Mouse (Mus musculus) ovary, postnatal 10 days (tissue): ENCODE results near the gene Gm14406.
"Not testable (repeated sequence)": the region's sequence is repeated elsewhere in the genome, so short reads cannot be mapped to it uniquely, and the experiment has no call there.

Experiments
- DNase-seq: peaks from one replicate; pipeline ENCODE4 v3.0.0; 2022; ENCODE audit warnings: low spot score

The Gm14406 gene

DNA sequence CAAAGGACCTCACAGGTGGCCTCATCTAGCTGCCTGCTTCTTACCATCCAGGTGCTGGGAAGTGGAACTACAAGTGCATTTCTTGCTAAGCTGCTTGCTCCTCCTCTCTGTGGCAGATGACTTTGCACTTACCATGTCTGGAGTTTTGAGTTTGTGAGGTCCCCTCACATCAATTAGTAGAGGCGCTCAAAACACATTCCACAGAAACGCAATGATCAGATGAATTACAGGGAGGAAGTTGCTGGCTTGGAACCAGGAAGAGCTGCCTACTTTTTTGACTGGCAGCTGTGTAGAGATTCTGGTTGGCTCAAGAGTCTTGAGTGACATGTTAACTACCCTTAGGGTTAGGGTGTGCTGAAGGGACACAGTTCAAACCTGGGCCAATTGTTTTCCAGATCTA lies at the start of gene Gm14406:
TSS of gene Gm14406 (minus strand) at position 213 of the 400 bp plus-strand sequence.
- DNase-seq, result not testable (repeated sequence)

GRCm38 (mm10) chr2:177575141-177575540 lies 2.9 kb downstream of the Gm14406 start:
- not testable (repeated sequence) for DNase-seq

- not testable (repeated sequence) for DNase-seq
Observed at GRCm38 (mm10) chr2:177559365-177559764, 18.6 kb downstream of the Gm14406 start.

DNA sequence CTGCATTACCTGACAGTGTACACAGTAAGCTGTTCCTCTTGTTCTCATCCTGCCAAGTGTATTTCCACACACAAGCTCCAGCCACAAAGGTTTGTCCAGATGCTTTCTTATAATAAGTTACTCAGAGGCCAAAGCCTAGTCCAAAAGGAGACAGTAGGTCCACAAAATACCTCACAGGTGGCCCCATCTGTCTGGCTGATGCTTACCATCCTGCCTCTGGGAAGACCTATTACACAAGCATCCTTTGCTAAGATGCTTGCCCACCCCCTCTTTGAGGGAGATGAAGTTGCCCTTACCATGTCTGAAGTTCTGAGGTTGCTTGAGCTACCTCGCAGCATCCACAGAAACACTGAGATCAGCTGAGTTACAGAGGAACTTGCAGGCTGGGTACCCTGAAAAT lies 22.7 kb downstream of the Gm14406 start:
- DNase-seq, result not testable (repeated sequence)

- not testable (repeated sequence) for DNase-seq
Observed at GRCm38 (mm10) chr2:177537717-177538116, 40.3 kb downstream of the Gm14406 start.

DNA sequence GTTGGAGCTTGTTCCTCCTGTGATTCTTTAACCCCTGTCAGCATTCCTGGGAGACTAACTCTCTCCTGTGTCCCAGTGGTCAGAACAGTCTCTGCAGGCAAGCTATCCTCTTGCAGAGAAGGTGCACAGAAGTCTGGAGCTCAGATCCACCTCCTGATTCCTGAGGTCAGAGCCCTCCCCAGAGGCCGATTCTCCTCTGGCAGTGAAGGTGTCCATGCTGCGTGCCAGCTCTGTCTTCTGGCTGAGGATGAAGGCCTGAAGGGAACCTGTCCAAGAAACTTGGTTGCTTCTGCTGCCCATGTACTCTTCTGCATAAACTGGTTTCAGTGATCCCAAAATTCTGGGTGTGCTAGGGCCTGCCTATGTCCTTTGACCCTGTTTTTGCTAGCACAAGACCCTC lies 40.9 kb downstream of the Gm14406 start:
- not testable (repeated sequence) for DNase-seq

- DNase-seq, result no peak
Observed at GRCm38 (mm10) chr2:177535876-177536275, 42.1 kb downstream of the Gm14406 start.

DNA sequence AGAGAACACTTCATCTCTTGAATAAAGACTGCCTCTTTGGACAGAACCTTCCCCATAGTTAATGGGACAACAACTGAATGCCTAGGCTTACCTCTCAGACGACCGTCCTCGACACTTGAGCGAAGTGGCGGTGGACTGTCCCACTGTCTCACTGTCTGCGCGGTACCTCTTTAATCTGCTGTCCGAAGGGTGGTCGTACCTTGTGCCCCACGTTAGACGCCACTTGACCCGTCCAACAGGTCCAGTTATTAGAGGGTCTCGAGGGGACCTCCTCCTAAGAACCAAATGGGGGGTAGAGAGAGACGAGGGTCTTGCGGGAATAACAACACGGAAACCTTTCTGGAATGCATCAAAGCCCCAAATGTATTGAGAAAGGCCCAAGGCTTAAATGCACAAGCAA lies 53.8 kb downstream of the Gm14406 start:
- not testable (repeated sequence) for DNase-seq

DNA sequence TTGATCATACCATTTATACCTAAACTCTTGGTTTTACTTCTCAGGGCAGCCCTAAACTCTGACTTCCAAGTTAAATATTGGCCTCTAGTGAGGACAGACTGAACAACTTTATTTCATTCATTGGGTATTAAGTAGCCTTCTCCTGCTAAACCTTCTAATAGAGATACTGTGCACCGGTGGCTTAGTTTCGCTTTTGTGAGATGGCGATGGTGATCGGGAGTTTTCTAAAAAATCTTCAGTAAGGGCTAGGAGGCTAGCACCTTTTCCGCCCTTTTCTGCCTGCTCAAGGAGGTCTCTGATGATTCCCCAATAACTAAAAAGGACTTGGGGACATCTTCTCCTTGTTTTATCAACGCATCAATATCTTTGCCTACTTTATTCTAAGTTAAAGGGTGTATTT lies 54.3 kb downstream of the Gm14406 start:
- DNase-seq, result not testable (repeated sequence)

DNA sequence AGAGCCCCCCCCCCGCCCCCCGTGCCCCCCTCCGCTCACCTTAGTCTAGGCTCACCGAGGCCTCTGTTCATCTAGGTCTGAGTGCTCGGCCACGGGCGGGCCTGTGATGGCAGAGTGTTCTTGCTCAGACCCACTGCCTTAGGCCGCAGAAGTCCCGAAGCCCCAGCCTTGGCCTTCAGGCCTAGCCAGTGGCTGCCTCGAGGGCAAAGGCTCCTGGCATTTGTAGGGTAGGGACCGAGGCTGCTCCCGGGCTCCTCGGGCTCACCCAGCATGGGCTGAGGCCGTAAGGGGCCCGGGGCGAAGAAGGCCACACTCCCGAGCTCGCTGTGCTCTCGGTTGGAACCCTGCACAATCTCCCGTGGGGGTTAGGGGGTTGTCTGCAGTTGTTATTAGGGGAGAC lies 54.9 kb downstream of the Gm14406 start:
- no peak for DNase-seq

GRCm38 (mm10) chr2:177520035-177520434 lies 58.0 kb downstream of the Gm14406 start:
- no peak for DNase-seq
